Mouse (Mus musculus) lung, adult 2 months (tissue): Measurements from ENCODE around the gene Snrpd3.
"Not testable (repeated sequence)": the region's sequence is repeated elsewhere in the genome, so short reads cannot be mapped to it uniquely, and the experiment has no call there.

Source experiments
- CTCF ChIP-seq: fragments of 200-500 bp; IDR thresholded peaks from 2 replicates; pipeline ENCODE4 v1.5.1; 2011; ENCODE audit warnings: mild to moderate bottlenecking, low read length, control low read depth; ENCODE audit not compliant: insufficient read depth
- POLR2A ChIP-seq: fragments of 200-500 bp; IDR thresholded peaks from 2 replicates; pipeline ENCODE4 v1.6.1; 2011; ENCODE audit warnings: low read depth, mild to moderate bottlenecking, control low read depth, low read length, borderline replicate concordance; ENCODE audit errors: extremely low read depth

GRCm38 (mm10) chr10:75475139-75475850 is 42.1 kb upstream of the Snrpd3 start:
- TF ChIP-seq POLR2A, CTCF: not testable (repeated sequence)
